ENCODE assay signal across 8 mouse cellular contexts in genomic region chr14:77156222-77156910, GRCm38 (mm10). TPM values are rescaled to one million over a fixed set of nuclear protein-coding genes. Genes with fewer than 3 reads are reported as not detected.
DNase-seq lines count a peak whose midpoint lies in the region; ATAC-seq and TF ChIP-seq lines count a peak whose summit lies in the region.

Gene Enox1 (plus strand): TSS chr14:77156763.

- peak; percentile 82 for ATAC-seq in forebrain, embryonic 11.5 days (replicated peaks; ENCODE audit: low FRiP score)
- peak; percentile 68 for ATAC-seq in heart, embryonic 14.5 days (ENCODE audit: insufficient number of reproducible peaks, insufficient read depth, low FRiP score, low read depth)
- ATAC-seq in lung, embryonic 14.5 days (ENCODE audit: insufficient read depth) = peak; percentile 86

- under 1% methylated on average over 72 of the region's 73 CpGs for WGBS in forebrain, embryonic 11.5 days
- under 1% methylated on average over 73 of the region's 73 CpGs for WGBS in heart, embryonic 14.5 days
- WGBS in lung, embryonic 14.5 days = under 1% methylated on average over 73 of the region's 73 CpGs

- H3K27ac ChIP-seq in forebrain, embryonic 11.5 days (ENCODE audit: low read depth, low read length) = peak within 1 kb of the TSS; percentile 71
- H3K27ac ChIP-seq in heart, embryonic 14.5 days (replicated peaks in 1 of 2; ENCODE audit: control insufficient read depth in 1 of 2, insufficient read depth in 1 of 2, low read depth in 2 of 2, low read length in 2 of 2) = no peak within 1 kb of the TSS
- H3K27ac ChIP-seq in layer of hippocampus, adult 2 months = peak within 1 kb of the TSS; percentile 93
- peak within 1 kb of the TSS; percentile 12; the same call in 1 of the 2 replicates for H3K27ac ChIP-seq in lung, embryonic 14.5 days (ENCODE audit: low read depth)

- H3K36me3 ChIP-seq in forebrain, embryonic 11.5 days (ENCODE audit: control insufficient read depth, insufficient read depth, low read length) = no peaks in the 10 kb centered on the region
- no peaks in the 10 kb centered on the region for H3K36me3 ChIP-seq in heart, embryonic 14.5 days (ENCODE audit: control insufficient read depth, insufficient read depth, low read length)
- H3K36me3 ChIP-seq in lung, embryonic 14.5 days (ENCODE audit: insufficient read depth) = no peaks in the 10 kb centered on the region

- TF ChIP-seq POLR2A in brain, embryonic 14.5 days (IDR thresholded peaks at IDR 0.05; ENCODE audit: borderline replicate concordance, extremely low read depth, insufficient read depth, insufficient read length, poor library complexity, severe bottlenecking) = peak; percentile 72

- H3K4me2 ChIP-seq in forebrain, embryonic 11.5 days (ENCODE audit: low read depth, low read length, severe bottlenecking) = peak within 1 kb of the TSS; percentile 97
- peak within 1 kb of the TSS; percentile 100 for H3K4me2 ChIP-seq in heart, embryonic 14.5 days (ENCODE audit: low read length)
- H3K4me2 ChIP-seq in lung, embryonic 14.5 days = peak within 1 kb of the TSS; percentile 100

- no peaks in the 10 kb centered on the region for H3K9me3 ChIP-seq in forebrain, embryonic 11.5 days (ENCODE audit: control insufficient read depth, low read length)
- no peaks in the 10 kb centered on the region for H3K9me3 ChIP-seq in heart, embryonic 14.5 days (ENCODE audit: control insufficient read depth, low read length)
- H3K9me3 ChIP-seq in lung, embryonic 14.5 days (ENCODE audit: low read depth, low read length) = no peaks in the 10 kb centered on the region

- no peak for TF ChIP-seq CTCF in brain, embryonic 14.5 days (IDR thresholded peaks at IDR 0.05; ENCODE audit: borderline replicate concordance, extremely low read depth, insufficient read depth, insufficient read length)
- TF ChIP-seq CTCF in layer of hippocampus, adult 2 months (conservative IDR thresholded peaks at IDR 0.05) = peak; percentile 46
- no peak for TF ChIP-seq CTCF in lung, embryonic 14.5 days (IDR thresholded peaks at IDR 0.05; ENCODE audit: low read depth)

- H3K4me1 ChIP-seq in forebrain, embryonic 11.5 days (replicated peaks; ENCODE audit: control insufficient read depth, insufficient read depth, low read length) = 0 out of 2 replicates have a peak, but pooled peaks cover 1% of the 10 kb centered on the region
- H3K4me1 ChIP-seq in heart, embryonic 14.5 days (ENCODE audit: control insufficient read depth in 2 of 2, insufficient read depth in 2 of 2, low read length in 2 of 2) = peaks cover 0 to 7% of the 10 kb centered on the region in 2 experiments; a peak in 2 of 4 replicates
- H3K4me1 ChIP-seq in lung, embryonic 14.5 days (ENCODE audit: insufficient read depth) = peaks cover 3% of the 10 kb centered on the region; the same call in 1 of the 2 replicates

- peak within 1 kb of the TSS; percentile 84 for H3K9ac ChIP-seq in forebrain, embryonic 11.5 days (ENCODE audit: low read length)
- peak within 1 kb of the TSS; percentile 73 for H3K9ac ChIP-seq in heart, embryonic 14.5 days (ENCODE audit: low read length)
- peak within 1 kb of the TSS; percentile 52 for H3K9ac ChIP-seq in lung, embryonic 14.5 days

- no peaks in the 10 kb centered on the region for H3K27me3 ChIP-seq in forebrain, embryonic 11.5 days (ENCODE audit: control insufficient read depth, insufficient read depth, low read length)
- peaks cover 30% of the 10 kb centered on the region for H3K27me3 ChIP-seq in heart, embryonic 14.5 days (ENCODE audit: control insufficient read depth, insufficient read depth, low read length)
- peaks cover 42% of the 10 kb centered on the region for H3K27me3 ChIP-seq in lung, embryonic 14.5 days (ENCODE audit: insufficient read depth, low read length)

- H3K4me3 ChIP-seq in forebrain, embryonic 11.5 days (ENCODE audit: low read depth, low read length) = peak within 1 kb of the TSS; percentile 85
- peak within 1 kb of the TSS; percentile 74 to 76 for H3K4me3 ChIP-seq in heart, embryonic 14.5 days (ENCODE audit: control insufficient read depth in 1 of 2, insufficient read depth in 1 of 2, low read depth in 1 of 2, low read length in 2 of 2)
- H3K4me3 ChIP-seq in layer of hippocampus, adult 2 months = peak within 1 kb of the TSS; percentile 89
- H3K4me3 ChIP-seq in lung, embryonic 14.5 days (ENCODE audit: low read depth, low read length) = peak within 1 kb of the TSS; percentile 67

- peak; percentile 81 for DNase-seq in ES-CJ7 (ENCODE audit: low read depth, low spot score)
- peak; percentile 98 for DNase-seq in brain, embryonic 14.5 days (ENCODE audit: low read depth)
- DNase-seq in forebrain, embryonic 11.5 days (ENCODE audit: low spot score) = peak; percentile 95
- DNase-seq in layer of hippocampus, adult 2 months (ENCODE audit: low spot score in 2 of 2) = peak; percentile 84
- peak; percentile 88 for DNase-seq in lung, embryonic 14.5 days
- peak; percentile 91 for DNase-seq in retina, embryonic 14.5 days (ENCODE audit: low spot score)
- peak; percentile 63 to 71 for DNase-seq in urinary bladder, postnatal 4 days (ENCODE audit: low spot score in 2 of 2)

RNA-seq across cellular contexts. Expression of gene Enox1, which starts in this region (rescaled TPM):
- 34.3 and 34.9 TPM in 2 replicates for polyA plus RNA-seq in brain, embryonic 14.5 days (2012; rRNA removed)
- 22.6 and 23.4 TPM in 2 replicates for polyA plus RNA-seq in forebrain, embryonic 11.5 days (2014; fragmentation: Nextera tagmentation; extraction: Ambion mirVana)
- polyA plus RNA-seq in heart, embryonic 14.5 days (2014; fragmentation: Nextera tagmentation; extraction: Ambion mirVana) = 2.0 and 2.2 TPM in 2 replicates
- total RNA-seq in layer of hippocampus, adult 2 months (2021) = 10 to 100 TPM; 61.3 to 67.7 TPM
- polyA plus RNA-seq in lung, embryonic 14.5 days (2014; fragmentation: Nextera tagmentation; extraction: Ambion mirVana) = 2.6 and 2.8 TPM in 2 replicates

Comparison
In these comparisons a context has a peak if more than half of its experiments do, and no peak if none do; other contexts are left out.
1. H3K27ac ChIP-seq: peak in forebrain, embryonic 11.5 days (single experiment), layer of hippocampus, adult 2 months (single experiment) and lung, embryonic 14.5 days (single experiment); none in heart, embryonic 14.5 days (0 of 2).
2. Peak in every context shown above with its lines, with median percentiles within 50 percentile points of each other: DNase-seq, ATAC-seq, H3K4me2 ChIP-seq, H3K4me3 ChIP-seq and H3K9ac ChIP-seq.